Mouse (Mus musculus) intestine, embryonic 15.5 days (tissue): ENCODE results near the gene Gm49721. TPM values are rescaled to one million over a fixed set of nuclear protein-coding genes. Genes with fewer than 3 reads are reported as not detected.
"Not testable (repeated sequence)": the region's sequence is repeated elsewhere in the genome, so short reads cannot be mapped to it uniquely, and the experiment has no call there.

ENCODE experiments used
- ATAC-seq: fragments of 200-750 bp; cut with Nextera tagmentation; 2 replicates; pipeline ENCODE4 v1.8.0; 2017; ENCODE audit warnings: moderate TSS enrichment, moderate library complexity
- H3K27ac ChIP-seq: fragments of 300-500 bp; sonication (generic); 2 replicates; pipeline ENCODE4 v1.5.1; 2015; ENCODE audit warnings: mild to moderate bottlenecking, inconsistent platforms
- H3K27me3 ChIP-seq: fragments of 300-500 bp; sonication (generic); replicated peaks from 2 replicates; pipeline ENCODE4 v1.6.1; 2015; ENCODE audit warnings: inconsistent platforms
- H3K36me3 ChIP-seq: fragments of 300-500 bp; sonication (generic); 2 replicates; pipeline ENCODE4 v1.6.1; 2015; ENCODE audit warnings: inconsistent platforms
- H3K4me1 ChIP-seq: fragments of 300-500 bp; sonication (generic); replicated peaks from 2 replicates; pipeline ENCODE4 v1.6.1; 2015; ENCODE audit warnings: inconsistent platforms
- H3K4me2 ChIP-seq: fragments of 300-500 bp; sonication (generic); replicated peaks from 2 replicates; pipeline ENCODE4 v1.6.1; 2015; ENCODE audit warnings: mild to moderate bottlenecking, inconsistent platforms
- H3K4me3 ChIP-seq: fragments of 300-500 bp; sonication (generic); replicated peaks from 2 replicates; pipeline ENCODE4 v1.5.1; 2015; ENCODE audit warnings: inconsistent platforms
- H3K9ac ChIP-seq: fragments of 300-500 bp; sonication (generic); 2 replicates; pipeline ENCODE4 v1.6.1; 2015; ENCODE audit warnings: inconsistent platforms
- H3K9me3 ChIP-seq: fragments of 300-500 bp; sonication (generic); 2 replicates; pipeline ENCODE4 v1.6.1; 2016; ENCODE audit warnings: inconsistent platforms
- WGBS: fragments of 180-500 bp; shearing (Covaris S2); methylation state at CpG from one replicate; pipeline ENCODE4 v1.1.7; 2015; 5-methylcytosine and 5-hydroxymethylcytosine counted together
- polyA plus RNA-seq: library from polyadenylated mRNA; unstranded; fragments of >200 nt; fragmentation: Nextera tagmentation; extraction: Ambion mirVana; gene quantifications from 2 replicates; pipeline ENCODE4 v1.2.1, GENCODE M21; 2015

Gene Gm49721
- polyA plus RNA-seq = 0.27 and 0.33 TPM in 2 replicates

DNA sequence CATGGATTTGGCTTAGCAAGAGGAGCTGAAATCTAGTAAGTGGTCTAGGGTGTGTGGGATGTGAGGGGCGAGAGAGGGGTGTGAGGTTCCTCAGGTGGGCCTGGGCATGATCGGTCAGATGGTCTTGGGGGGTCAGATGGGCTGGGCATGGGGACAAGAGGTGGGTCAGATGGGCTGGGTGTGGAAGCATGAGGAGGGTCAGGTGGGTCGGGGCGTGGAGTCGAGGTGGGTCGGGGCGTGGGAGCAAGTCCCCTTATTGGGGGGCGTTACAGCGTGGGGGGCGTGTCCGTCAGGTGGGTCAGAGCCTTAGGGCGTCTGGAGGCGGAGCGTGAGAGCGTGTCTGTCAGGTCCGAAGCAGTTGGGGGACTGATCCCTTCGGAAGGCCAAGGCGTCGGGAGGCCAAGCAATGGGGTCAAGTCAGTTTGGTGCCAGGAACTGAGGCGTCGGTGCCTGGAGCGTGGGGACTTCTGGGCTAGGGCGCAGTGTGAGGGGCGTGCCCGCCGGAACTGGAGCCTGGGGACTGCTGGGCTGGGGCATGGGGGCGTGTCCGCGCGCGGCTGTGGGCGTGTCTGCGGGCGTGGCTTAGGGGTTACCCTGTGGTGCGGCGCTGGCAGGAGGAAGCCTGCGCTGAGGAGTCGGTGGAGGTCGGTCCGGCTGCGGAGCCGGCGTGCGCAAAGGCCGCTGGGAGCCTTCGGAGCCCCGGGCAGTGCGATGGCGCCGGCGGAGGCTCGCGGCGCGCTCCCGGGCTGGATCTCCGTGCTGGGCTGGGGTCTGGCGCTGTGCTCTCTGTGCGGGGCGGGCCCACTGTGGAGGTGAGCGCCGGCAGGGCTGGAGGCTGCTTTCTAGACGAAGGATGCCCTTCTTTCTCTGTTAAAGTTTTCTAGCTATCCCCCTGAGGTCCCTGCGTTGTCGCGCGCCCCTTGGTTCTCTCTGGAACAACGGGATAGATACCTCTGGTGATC is at the start of gene Gm49721:
Gm49721 (plus strand) TSS at position 618 of the 962 bp plus-strand sequence.
- H3K36me3 ChIP-seq = not testable (repeated sequence)
- Histone ChIP-seq H3K4me2 (peak within 1 kb of the TSS; percentile 57), H3K27ac (0 out of 2 replicates have a peak within 1 kb of the TSS, but pooled peaks have one; percentile 36)

DNA sequence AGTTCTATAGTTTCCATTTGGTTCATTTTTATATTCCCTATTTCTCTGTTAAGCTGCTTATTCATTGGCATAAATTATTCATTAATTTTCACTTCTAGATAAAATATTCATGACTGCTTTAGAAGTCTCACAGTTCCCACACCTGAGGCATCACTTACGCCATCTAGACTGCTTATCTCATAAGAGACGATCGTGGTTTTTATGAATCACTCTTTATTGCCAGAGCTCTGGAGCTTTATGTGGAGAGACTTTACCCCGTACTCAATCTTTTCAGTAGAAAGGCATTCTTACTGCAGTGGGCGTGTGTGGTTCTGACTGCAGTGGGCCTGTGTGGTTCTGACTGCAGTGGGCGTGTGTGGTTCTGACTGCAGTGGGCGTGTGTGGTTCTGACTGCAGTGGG is 47.1 kb upstream of the Gm49721 start:
- ATAC-seq, H3K4me1 ChIP-seq, H3K36me3 ChIP-seq, H3K27me3 ChIP-seq, H3K4me2 ChIP-seq, H3K9ac ChIP-seq, H3K27ac ChIP-seq, H3K4me3 ChIP-seq, H3K9me3 ChIP-seq: not testable (repeated sequence)
- WGBS = 81% methylated on average over 7 of the region's 7 CpGs

More for the DNA sequence above, at the start of gene Gm49721:
- H3K9ac ChIP-seq = peak within 1 kb of the TSS; percentile 62
- not testable (repeated sequence) for H3K27me3 ChIP-seq, H3K9me3 ChIP-seq, H3K4me1 ChIP-seq
- peak within 1 kb of the TSS; percentile 54 for H3K4me3 ChIP-seq
- 1% methylated on average over 43 of the region's 68 CpGs for WGBS
- ATAC-seq = peak; percentile 99

DNA sequence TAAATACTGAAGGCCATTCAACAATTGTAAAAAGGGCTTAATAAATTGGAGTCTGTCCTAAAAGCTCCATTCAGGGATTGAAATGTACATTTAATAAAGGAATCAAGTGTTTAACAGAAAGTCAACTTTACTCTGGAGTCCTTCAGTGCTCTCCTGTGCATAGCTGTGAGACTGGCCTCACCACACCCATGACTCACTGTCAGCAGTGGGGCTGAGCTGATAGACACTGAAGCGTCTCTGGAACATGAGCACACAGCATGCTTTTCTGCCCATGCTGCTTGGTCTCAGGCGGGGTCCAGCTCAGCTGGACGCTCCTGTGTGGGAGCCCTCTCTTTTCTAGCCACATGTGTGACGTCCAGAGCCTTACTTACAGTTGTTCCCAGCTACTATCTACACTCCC is 36.1 kb upstream of the Gm49721 start:
- not testable (repeated sequence) for H3K36me3 ChIP-seq

DNA sequence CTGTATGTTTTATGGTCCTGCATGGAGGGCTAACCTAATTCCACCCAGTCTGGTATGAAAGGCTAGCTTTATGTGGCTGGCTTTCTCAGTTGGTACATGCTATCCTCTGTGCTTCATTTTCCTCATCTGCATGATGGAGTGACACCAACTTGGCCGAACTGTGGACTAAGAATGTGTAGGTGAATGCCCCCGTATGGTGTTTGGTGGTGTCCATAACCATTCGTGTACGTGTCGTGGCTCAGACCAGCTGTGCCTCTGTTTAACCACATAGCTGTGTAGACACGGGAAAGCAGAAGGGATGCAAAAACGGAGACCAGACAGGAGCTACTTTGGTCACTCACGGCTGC is 31.1 kb upstream of the Gm49721 start:
- H3K36me3 ChIP-seq, H3K27ac ChIP-seq, H3K27me3 ChIP-seq, H3K9me3 ChIP-seq, H3K9ac ChIP-seq, ATAC-seq, H3K4me1 ChIP-seq: not testable (repeated sequence)
- no CpG with 5 or more reads among the region's 8 CpGs for WGBS
- peak overlapping the region; percentile 61 for H3K4me3 ChIP-seq
- peak overlapping the region; percentile 61 for H3K4me2 ChIP-seq

More for the DNA sequence above, 36.1 kb upstream of the Gm49721 start:
- not testable (repeated sequence) for H3K4me2 ChIP-seq, H3K4me3 ChIP-seq, ATAC-seq, H3K9ac ChIP-seq, H3K9me3 ChIP-seq, H3K27me3 ChIP-seq, H3K4me1 ChIP-seq, H3K27ac ChIP-seq
- no CpG with 5 or more reads among the region's 4 CpGs for WGBS

DNA sequence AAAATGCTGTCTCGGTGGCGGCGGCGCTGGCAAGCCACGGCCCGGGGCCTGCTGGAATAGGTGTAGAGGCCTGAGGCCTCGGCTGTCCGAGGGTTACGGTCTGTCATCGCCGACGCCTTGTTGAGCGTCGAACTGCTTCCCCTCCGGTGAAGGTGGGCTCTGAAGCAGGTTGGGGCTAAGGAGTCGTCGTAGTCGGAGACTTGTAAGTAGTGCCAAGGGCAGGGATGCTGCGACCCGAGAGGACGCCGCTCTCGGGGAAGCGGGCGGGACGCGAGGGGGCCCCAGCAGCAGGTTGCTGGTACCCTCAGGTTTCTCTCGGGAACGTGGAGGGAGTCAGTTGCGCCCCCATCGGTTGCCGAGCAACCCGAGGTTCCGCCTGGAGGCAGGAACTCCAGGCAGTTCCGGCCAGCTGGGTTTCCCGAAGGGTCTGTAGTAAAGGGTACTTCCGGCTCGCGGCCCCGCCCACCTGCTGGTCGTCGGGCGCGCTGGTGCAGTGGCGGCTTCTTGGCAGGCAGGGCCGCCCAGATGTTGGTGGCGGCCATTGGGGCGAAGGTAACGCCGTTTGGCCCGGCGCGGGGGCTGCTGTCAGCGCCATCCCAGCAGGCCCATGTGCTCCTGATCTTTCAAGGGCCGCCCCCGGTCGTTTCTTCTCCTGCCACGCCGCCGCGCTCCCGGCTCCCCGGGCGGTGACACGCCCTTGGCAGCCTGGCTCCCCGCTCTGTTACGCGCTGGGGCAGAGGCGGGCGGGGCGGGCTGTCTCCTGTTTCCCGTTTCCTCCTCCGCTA is 30.5 kb upstream of the Gm49721 start, which contains the start of gene Rsph3b:
Rsph3b (minus strand) TSS at position 699 of the 785 bp plus-strand sequence.
- H3K36me3 ChIP-seq, H3K4me1 ChIP-seq, H3K27me3 ChIP-seq, H3K9me3 ChIP-seq: not testable (repeated sequence)
- ATAC-seq = peak; percentile 97
- peak within 1 kb of the TSS; percentile 88 for H3K27ac ChIP-seq
- WGBS = under 1% methylated on average over 73 of the region's 73 CpGs
- H3K4me2 ChIP-seq = peak within 1 kb of the TSS; percentile 61
- peak within 1 kb of the TSS; percentile 61 for H3K4me3 ChIP-seq
- peak within 1 kb of the TSS; percentile 56 for H3K9ac ChIP-seq

DNA sequence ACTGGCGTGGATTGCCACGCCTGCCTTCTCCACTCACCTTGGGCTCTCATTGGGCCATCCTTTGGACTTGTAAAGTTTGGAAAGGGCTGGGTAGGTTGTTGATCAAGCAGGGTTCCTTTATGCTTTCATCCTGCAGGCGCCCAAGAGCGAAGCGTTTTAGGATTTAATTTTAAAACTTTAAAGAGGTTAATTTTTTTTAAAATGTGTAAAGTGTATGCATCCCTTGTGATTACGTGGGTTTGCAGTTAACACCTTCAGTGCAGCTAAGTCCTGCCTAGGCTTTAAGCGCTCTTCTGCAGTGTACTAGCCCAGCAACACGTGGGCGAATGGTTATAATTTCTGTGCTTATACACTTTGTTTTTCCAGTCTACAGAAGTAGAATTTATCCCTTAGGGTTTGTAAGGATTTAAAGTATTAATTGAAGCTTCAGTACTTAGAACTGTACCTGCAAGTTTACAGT is 29.9 kb upstream of the Gm49721 start:
- Histone ChIP-seq H3K4me2 (peak overlapping the region; percentile 61), H3K9ac (peak overlapping the region; percentile 56), H3K27ac (peak overlapping the region; percentile 88), H3K4me3 (peak overlapping the region; percentile 61)
- not testable (repeated sequence) for H3K4me1 ChIP-seq, H3K27me3 ChIP-seq, H3K36me3 ChIP-seq, H3K9me3 ChIP-seq
- peak; percentile 54 for ATAC-seq
- WGBS = 9% methylated on average over 9 of the region's 9 CpGs

DNA sequence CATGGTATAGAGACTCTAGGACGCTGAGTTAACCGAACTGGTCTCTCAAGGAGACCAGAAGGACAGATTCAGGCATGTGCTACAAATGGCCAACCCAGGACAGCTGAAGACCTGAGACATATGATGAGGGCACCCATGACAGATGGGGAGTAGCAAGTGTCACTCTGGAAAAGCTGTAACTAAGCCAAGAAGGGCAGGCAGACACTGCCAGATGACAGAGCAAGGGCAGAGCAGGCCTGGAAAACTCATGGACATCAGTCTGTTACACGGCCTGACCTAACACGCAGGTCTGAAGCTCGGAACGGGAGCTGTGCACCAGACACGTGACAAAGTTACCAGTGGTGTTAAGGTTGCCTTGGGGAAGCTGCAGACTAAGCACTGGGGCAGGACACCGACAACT is 19.8 kb upstream of the Gm49721 start:
- not testable (repeated sequence) for H3K36me3 ChIP-seq, H3K27me3 ChIP-seq, H3K4me1 ChIP-seq, H3K4me3 ChIP-seq, H3K27ac ChIP-seq, ATAC-seq, H3K9me3 ChIP-seq, H3K4me2 ChIP-seq, H3K9ac ChIP-seq
- WGBS = 81% methylated on average over 7 of the region's 8 CpGs

DNA sequence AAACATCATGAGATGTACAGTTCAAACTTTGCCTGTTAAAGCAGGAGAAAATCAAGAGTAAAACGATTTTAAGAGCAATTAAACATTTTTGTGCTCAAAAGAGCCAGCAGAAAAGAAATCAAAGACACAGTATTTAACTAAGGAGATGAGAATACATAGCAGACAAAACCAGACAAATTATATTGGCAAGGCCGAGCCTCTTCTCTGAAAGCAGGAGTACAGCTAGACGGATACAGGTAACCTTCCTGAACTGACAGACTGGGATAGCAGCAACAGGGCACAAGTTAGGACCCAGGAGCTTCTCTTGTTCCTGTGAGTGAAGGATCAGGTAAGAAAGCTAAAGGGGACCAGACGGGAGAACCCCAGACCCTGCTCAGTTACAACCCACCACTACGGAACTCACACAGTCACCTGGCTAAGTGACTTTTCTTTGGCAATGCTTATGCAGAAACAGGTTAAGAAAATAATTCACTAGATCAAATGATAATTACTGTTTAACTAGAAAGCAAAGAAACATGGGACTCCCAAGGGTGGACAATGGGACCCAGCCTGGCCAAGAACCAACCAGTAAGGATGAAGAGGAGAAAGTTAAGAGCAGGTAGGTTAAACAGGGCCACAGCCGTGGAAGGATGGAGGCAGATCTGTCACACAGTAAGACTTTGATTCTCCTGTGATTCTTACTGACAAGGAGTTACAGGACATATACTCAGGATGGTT is 19.0 kb upstream of the Gm49721 start:
- H3K27me3 ChIP-seq, ATAC-seq, H3K4me1 ChIP-seq, H3K27ac ChIP-seq, H3K9ac ChIP-seq, H3K9me3 ChIP-seq, H3K36me3 ChIP-seq: not testable (repeated sequence)
- WGBS = 48% methylated on average over 5 of the region's 6 CpGs
- Histone ChIP-seq H3K4me2 (peak overlapping the region; percentile 42), H3K4me3 (peak overlapping the region; percentile 49; the same call in 1 of the 2 replicates)

DNA sequence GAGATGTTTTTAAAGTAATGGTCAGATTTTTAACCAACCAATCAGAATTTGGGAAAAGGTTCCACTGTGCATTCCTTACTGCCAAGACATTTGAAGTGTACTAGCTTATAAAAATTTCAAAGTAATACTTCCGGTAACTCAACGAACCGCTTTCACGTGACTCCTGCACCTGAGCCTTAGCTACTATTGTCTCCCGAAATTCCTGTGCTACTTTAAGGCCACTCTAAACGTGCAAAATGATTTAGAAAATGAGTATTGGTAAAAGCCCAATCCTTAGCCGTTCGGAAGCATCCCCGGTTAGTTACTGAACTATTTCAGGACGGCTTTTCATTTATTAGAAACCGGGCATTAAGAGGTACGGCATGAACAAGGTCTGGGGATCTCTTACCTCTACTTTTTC is 18.4 kb upstream of the Gm49721 start:
- H3K27me3 ChIP-seq, H3K4me1 ChIP-seq, H3K36me3 ChIP-seq, H3K9me3 ChIP-seq, ATAC-seq, H3K9ac ChIP-seq, H3K27ac ChIP-seq: not testable (repeated sequence)
- WGBS = under 1% methylated on average over 12 of the region's 12 CpGs
- H3K4me3 ChIP-seq = peak overlapping the region; percentile 49
- H3K4me2 ChIP-seq = peak overlapping the region; percentile 42

DNA sequence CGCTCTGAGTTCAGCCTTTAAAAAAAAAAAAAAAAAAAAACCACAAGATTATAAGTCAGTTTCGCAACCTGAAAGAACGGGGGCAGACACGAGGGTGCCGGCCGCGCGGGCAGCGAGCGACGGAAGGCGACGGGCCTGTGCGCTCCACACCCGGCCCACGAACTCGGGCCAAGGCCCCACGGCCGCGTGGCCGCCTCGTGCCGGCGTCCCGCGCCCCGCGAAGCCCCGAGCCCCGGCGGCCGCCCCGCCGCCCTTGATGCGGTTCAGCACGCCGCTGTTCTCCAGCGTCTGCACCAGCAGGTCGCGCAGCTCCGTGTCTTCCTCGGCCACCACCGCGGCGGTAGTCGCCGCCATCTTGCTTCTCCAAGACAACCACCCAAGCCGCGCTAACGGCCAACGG is 17.9 kb upstream of the Gm49721 start, which contains the start of gene Tagap1:
Tagap1 (minus strand) TSS at position 381 of the 400 bp plus-strand sequence.
- Histone ChIP-seq H3K27ac (0 out of 2 replicates have a peak within 1 kb of the TSS, but pooled peaks have one; percentile 36), H3K4me2 (peak within 1 kb of the TSS; percentile 54), H3K4me3 (peak within 1 kb of the TSS; percentile 49), H3K9ac (peak within 1 kb of the TSS; percentile 53)
- WGBS = under 1% methylated on average over 42 of the region's 51 CpGs
- not testable (repeated sequence) for H3K9me3 ChIP-seq, H3K27me3 ChIP-seq, ATAC-seq, H3K36me3 ChIP-seq, H3K4me1 ChIP-seq

DNA sequence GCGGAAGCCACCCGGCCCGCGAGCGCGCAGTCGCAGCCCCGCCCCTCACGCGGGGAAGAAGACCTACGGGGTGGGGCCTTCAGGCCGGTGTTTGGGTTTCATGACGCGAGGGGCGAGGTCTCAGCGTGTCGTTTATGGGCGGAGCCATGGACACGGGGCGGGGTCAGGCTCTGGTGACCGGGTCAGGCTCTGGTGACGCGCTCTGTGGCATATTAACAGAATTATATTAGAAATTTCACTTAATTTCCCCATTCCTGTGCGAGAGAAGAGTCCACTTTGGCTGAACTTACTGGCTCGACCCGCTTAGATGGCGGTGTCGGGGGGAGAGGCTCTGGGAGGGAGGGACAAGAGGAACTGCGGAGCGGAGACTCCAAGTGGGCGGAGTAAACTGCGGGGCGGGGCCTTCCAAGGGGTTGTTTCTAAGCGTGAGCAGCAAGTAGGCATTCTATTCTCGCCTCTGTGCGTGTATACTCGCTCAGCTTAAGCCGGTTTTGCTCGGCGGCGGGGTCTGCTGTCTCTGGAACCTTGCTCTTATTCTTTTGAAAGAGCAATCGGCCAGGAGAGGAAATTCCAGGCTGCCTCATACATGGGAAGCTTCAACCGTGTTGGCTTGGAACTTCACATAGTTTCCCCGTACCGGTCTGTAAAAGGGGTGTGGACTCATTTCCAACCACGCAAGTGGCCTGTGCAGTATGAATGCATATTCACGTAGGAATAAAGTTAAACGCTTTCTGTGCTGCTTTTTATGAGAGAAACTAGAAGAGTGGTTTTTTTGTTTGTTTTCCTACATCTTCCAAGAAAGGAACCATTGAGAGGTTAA is 17.3 kb upstream of the Gm49721 start:
- H3K4me1 ChIP-seq, H3K27me3 ChIP-seq, H3K27ac ChIP-seq, H3K36me3 ChIP-seq, H3K9ac ChIP-seq, H3K9me3 ChIP-seq: not testable (repeated sequence)
- H3K4me2 ChIP-seq = peak overlapping the region; percentile 54
- H3K4me3 ChIP-seq = peak overlapping the region; percentile 27; the same call in 1 of the 2 replicates
- ATAC-seq = peak; percentile 97
- under 1% methylated on average over 19 of the region's 48 CpGs for WGBS
